Mouse (Mus musculus): Measurements from ENCODE around the gene Dpep1.

Dpep1 gene

DNA sequence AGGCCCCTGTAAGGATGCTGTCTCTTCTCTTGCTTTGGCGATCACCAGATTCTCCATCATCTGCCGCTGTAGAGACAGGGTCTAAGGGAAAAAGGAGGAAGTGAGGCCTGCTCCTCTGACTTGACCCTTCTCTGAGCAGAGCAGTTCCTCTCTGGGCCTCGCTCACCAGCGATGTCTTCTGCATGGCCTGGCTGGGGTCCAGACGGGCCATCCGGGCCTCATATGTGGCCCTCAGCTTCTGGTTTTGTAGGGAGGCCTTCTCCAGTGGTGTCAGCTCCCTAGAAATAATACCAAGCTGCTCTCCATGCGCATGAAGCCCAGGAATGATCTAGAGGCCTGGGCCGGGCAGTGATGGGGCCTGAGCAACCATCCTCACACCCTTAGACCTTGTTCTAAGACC is 62.6 kb downstream of the Dpep1 start:
- no peak for DNase-seq (ENCODE audit: low spot score in 2 of 2)

DNA sequence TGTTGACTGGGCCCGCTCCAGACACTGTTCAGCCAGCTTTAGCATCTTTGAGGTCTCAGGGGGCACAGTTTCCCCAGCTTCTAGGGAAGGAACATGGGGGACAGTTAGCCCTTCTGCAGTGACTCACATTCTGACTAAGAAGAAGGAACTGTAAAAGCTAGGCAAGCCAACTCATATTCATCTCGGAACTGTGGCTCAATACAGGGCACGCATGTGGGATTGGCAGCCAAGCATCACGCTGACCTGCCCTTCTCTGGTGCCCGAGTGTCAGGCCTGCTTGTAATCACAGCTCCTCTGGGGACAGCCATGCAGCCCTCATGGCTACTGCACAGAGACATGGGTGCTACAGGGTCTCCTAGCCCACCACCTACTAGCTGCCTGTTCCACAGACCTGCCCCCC is 64.9 kb downstream of the Dpep1 start:
- no peak for DNase-seq (ENCODE audit: low spot score in 2 of 2)

Data from urinary bladder, postnatal 4 days (tissue).